Mouse (Mus musculus) liver, embryonic 14.5 days (tissue): Measurements from ENCODE around the gene Pole3. TPM values are rescaled to one million over a fixed set of nuclear protein-coding genes. Genes with fewer than 3 reads are reported as not detected.

ENCODE experiments used
- ATAC-seq: fragments of 200-750 bp; cut with Nextera tagmentation; 2 replicates; pipeline ENCODE4 v1.8.0; 2017; ENCODE audit warnings: moderate number of reproducible peaks, mild to moderate bottlenecking, moderate library complexity; ENCODE audit not compliant: insufficient read depth
- DNase-seq, 3 experiments: peaks; one replicate each; pipeline ENCODE4 v3.0.0-alpha.2; 2012 to 2013; ENCODE audit warnings: low read depth in 3 of 3, low spot score in 3 of 3
- H3K27ac ChIP-seq: fragments of 300-500 bp; sonication (generic); 2 replicates; pipeline ENCODE4 v1.5.1; 2014; ENCODE audit warnings: moderate library complexity, mild to moderate bottlenecking, control low read depth, inconsistent platforms
- H3K27me3 ChIP-seq: fragments of 300-500 bp; sonication (generic); 2 replicates; pipeline ENCODE4 v1.6.1; 2014; ENCODE audit warnings: mild to moderate bottlenecking, low read length, moderate library complexity; ENCODE audit not compliant: control insufficient read depth, insufficient read depth
- H3K36me3 ChIP-seq: fragments of 300-500 bp; sonication (generic); replicated peaks from 2 replicates; pipeline ENCODE4 v1.6.1; 2014; ENCODE audit warnings: low read depth; ENCODE audit not compliant: control insufficient read depth, insufficient read depth
- H3K4me1 ChIP-seq, 2 experiments: fragments of 200-500 bp in 1 of 2; fragments of 300-500 bp in 1 of 2; sonication (generic) in 1 of 2; replicated peaks; 2 replicates each; pipeline ENCODE4 v1.6.1; 2012 to 2014; ENCODE audit warnings: antibody characterized with exemption in 1 of 2, inconsistent platforms in 1 of 2, low read length in 1 of 2; ENCODE audit not compliant: control insufficient read depth in 2 of 2, insufficient read depth in 2 of 2
- H3K4me2 ChIP-seq: fragments of 300-500 bp; sonication (generic); 2 replicates; pipeline ENCODE4 v1.6.1; 2014; ENCODE audit warnings: low read depth, mild to moderate bottlenecking, control low read depth, moderate library complexity
- H3K4me3 ChIP-seq, 2 experiments: fragments of 200-500 bp in 1 of 2; fragments of 300-500 bp in 1 of 2; sonication (generic) in 1 of 2; 2 replicates each; pipeline ENCODE4 v1.5.1; 2012 to 2014; ENCODE audit warnings: low read depth in 2 of 2, low read length in 2 of 2, mild to moderate bottlenecking in 2 of 2, control low read depth in 1 of 2, inconsistent platforms in 1 of 2, moderate library complexity in 1 of 2; ENCODE audit not compliant: insufficient read depth in 1 of 2
- H3K9ac ChIP-seq: fragments of 300-500 bp; sonication (generic); replicated peaks from 2 replicates; pipeline ENCODE4 v1.6.1; 2014; ENCODE audit warnings: mild to moderate bottlenecking, control low read depth, moderate library complexity
- H3K9me3 ChIP-seq: fragments of 300-500 bp; sonication (generic); 2 replicates; pipeline ENCODE4 v1.6.1; 2016; ENCODE audit warnings: low read length, mixed read lengths; ENCODE audit not compliant: control insufficient read depth
- CTCF ChIP-seq: IDR thresholded peaks from 2 replicates; pipeline ENCODE4 v1.5.1; 2016; ENCODE audit warnings: antibody characterized with exemption, low read depth, control low read depth
- EP300 ChIP-seq: IDR thresholded peaks from 2 replicates; pipeline ENCODE4 v1.6.1; 2016; ENCODE audit warnings: antibody characterized with exemption, low read depth
- WGBS: fragments of 180-500 bp; shearing (Covaris S2); extraction: QIAGEN DNeasy Blood & Tissue Kit; methylation state at CpG from one replicate; pipeline ENCODE4 v1.1.7; 2014; ENCODE audit not compliant: insufficient replicate concordance; 5-methylcytosine and 5-hydroxymethylcytosine counted together
- polyA plus RNA-seq, 2 experiments: library from polyadenylated mRNA; depleted of rRNA in 1 of 2; stranded (reverse) in 1 of 2; unstranded in 1 of 2; fragments of >200 nt; fragmentation: Nextera tagmentation in 1 of 2; extraction: Ambion mirVana in 1 of 2; gene quantifications; 2 replicates each; pipeline versions ENCODE4 v1.2.1 to v1.2.3; 2012 to 2014

The Pole3 gene
- polyA plus RNA-seq, 2 experiments: 37.4 to 54.7 TPM

DNA sequence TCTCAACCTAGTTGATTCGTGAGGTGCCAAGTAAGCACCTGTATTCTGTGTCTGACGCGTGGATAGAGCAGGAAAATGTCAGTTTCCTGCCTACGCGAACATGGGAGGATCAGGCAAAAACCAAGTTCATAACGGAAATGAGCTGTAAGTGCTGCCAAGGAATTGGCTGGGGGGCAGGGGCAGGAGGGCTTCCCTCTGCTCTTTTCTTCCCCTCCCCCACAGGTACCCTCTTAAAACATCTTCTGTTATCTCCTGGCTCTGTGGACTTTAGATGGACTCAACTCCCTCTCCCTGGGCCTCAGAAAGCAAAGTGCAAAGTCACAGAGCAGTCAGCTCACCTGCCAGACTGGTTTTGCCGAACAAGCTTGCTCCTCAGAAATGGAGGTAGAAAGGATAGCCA is 21.9 kb downstream of the Pole3 start:
- Histone ChIP-seq H3K4me3 (peak overlapping the region in 1 of 2 experiments; percentile 73; a peak in 1 of 4 replicates), H3K9ac (no peak overlapping the region)

DNA sequence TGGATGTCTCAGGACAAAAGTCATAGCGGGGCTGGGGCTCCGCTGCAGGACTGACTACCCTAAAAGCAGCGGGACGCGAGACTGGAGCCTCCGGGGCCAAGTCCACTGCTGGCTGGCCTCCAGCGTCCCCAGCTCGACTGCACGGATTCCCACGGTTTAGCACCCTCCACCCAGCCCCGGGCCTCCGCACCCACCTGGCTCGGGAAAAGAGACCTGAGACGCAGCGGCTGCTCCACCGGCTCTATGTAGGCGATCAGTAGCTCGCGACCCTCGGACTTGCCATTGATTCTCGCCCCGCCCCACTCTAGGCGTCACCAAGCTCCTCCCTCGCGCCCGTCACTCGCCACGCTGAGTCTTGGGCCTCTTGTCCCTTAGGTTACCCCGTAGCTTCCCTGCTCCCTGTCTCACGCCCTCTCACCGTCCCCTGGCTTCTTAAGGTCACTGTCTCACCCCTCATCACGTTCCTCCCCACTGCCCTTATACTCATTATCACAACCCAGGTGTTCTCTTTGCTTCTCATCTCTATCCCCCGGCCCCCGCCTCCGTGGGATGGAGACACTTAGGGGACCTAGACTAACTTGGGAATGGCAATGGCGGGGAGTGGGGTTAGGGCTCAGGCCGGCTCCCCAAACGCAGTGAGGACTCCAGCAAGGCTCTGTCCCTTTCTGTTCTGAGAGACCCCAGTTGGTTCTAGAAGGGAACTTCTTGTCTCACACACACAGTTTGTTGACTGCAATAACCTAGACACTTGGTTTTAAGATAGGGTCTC is 22.7 kb downstream of the Pole3 start:
- no peaks in the 10 kb centered on the region for H3K27me3 ChIP-seq
- H3K4me1 ChIP-seq: peaks cover 2 to 22% of the 10 kb centered on the region in 2 experiments; a peak in 3 of 4 replicates
- peak overlapping the region; percentile 76 for H3K4me2 ChIP-seq
- no peaks in the 10 kb centered on the region for H3K9me3 ChIP-seq
- H3K4me3 ChIP-seq: peak overlapping the region; percentile 73 to 90
- ATAC-seq (peak; percentile 79), DNase-seq (peak; percentile 73 to 91 (median 79))
- H3K9ac ChIP-seq: peak overlapping the region; percentile 70
- peaks cover under 1% of the 10 kb centered on the region for H3K36me3 ChIP-seq
- 1% methylated on average over 38 of the region's 38 CpGs for whole genome bisulfite sequencing
- TF ChIP-seq CTCF (no peak), EP300 (no peak)
- peak overlapping the region; percentile 3 for H3K27ac ChIP-seq

More for the DNA sequence above, 21.9 kb downstream of the Pole3 start:
- H3K9me3 ChIP-seq: no peaks in the 10 kb centered on the region
- H3K27me3 ChIP-seq: no peaks in the 10 kb centered on the region
- H3K27ac ChIP-seq: peak overlapping the region; percentile 16; the same call in 1 of the 2 replicates
- peak overlapping the region; percentile 76 for H3K4me2 ChIP-seq
- no peak for TF ChIP-seq CTCF
- TF ChIP-seq EP300: no peak
- 52% methylated on average over 7 of the region's 7 CpGs for WGBS
- DNase-seq (no peak), ATAC-seq (no peak)
- H3K4me1 ChIP-seq: peaks cover 2 to 22% of the 10 kb centered on the region in 2 experiments; a peak in 3 of 4 replicates
- peaks cover 9% of the 10 kb centered on the region for H3K36me3 ChIP-seq

DNA sequence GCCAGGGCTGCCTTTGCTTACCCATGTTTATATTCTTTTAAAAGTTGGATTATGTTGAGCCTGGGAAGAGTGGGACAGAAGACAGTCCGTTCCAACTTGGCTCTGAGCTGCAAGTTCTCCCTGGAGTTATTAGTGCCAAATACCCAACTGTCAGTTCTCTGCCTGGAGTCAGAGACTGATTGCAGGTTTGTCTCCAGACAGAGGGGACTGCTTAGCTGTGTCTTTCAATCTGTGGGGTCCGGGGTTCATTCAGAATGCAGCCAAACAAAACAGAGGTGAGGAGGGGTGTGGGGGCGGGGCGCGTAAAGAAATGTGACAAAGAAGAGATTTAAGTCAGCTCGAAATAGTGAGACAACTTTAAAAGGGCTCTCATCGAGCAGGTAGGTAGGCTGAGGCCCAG is 23.3 kb downstream of the Pole3 start:
- no peak overlapping the region for H3K27ac ChIP-seq
- ATAC-seq: no peak
- 4% methylated on average over 7 of the region's 7 CpGs for WGBS
- no peaks in the 10 kb centered on the region for H3K27me3 ChIP-seq
- peak overlapping the region; percentile 70 for H3K9ac ChIP-seq
- peaks cover 2 to 22% of the 10 kb centered on the region in 2 experiments; a peak in 3 of 4 replicates for H3K4me1 ChIP-seq
- DNase-seq: no peak
- H3K9me3 ChIP-seq: no peaks in the 10 kb centered on the region
- peak overlapping the region; percentile 73 to 90 for H3K4me3 ChIP-seq
- no peaks in the 10 kb centered on the region; the same call in 1 of the 2 replicates for H3K36me3 ChIP-seq
- peak overlapping the region; percentile 76 for H3K4me2 ChIP-seq
- TF ChIP-seq CTCF (no peak), EP300 (no peak)

DNA sequence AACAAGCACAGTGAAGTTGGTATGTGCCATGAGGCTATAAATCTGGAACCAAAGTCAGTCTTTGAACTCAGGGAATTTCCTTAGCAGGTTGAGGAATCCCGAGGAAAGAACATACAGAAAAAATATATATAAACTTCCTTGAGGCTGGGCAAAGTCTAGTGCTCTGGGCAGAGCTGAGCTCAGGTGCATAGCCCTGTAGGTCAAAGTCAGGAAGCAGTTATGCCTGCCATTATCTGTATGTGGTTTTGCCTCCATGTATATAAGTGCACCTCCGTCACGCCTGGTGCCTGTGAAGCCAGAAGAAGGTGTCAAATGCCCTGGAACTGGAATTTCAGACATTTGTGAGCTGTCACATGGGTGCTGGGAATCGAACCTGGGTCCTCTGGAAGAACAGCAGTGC is 24.1 kb downstream of the Pole3 start:
- Histone ChIP-seq H3K9ac (no peak overlapping the region), H3K4me3 (no peak overlapping the region), H3K4me1 (peaks cover 2 to 20% of the 10 kb centered on the region in 2 experiments; a peak in 3 of 4 replicates), H3K9me3 (no peaks in the 10 kb centered on the region), H3K4me2 (peak overlapping the region; percentile 76; the same call in 1 of the 2 replicates), H3K36me3 (no peaks in the 10 kb centered on the region; the same call in 1 of the 2 replicates), H3K27ac (no peak overlapping the region), H3K27me3 (no peaks in the 10 kb centered on the region)
- no peak for TF ChIP-seq EP300
- no peak for TF ChIP-seq CTCF
- DNase-seq (no peak), ATAC-seq (no peak)
- WGBS: 56% methylated on average over 4 of the region's 4 CpGs

DNA sequence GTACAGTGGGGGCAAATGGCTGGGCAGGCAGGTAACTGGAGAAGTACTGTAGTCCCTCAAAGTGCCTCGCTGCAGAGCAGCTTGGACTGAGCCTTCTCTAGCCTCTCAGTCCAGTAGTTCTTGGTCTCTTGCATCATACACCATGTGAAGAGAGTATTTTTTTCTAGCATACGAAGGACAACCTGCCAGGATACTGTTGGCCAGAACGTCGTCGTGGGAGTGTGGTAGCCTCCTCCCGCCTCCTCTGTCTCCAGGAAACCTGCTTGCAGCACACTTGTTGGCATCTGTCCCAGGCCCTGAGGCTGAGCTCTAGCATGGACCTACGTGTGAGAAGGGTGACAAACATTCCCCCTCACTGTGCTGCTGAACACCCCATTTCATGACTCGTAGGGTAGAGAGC is 28.1 kb downstream of the Pole3 start:
- WGBS: 60% methylated on average over 8 of the region's 8 CpGs
- peaks cover 2 to 6% of the 10 kb centered on the region in 2 experiments; a peak in 2 of 4 replicates for H3K4me1 ChIP-seq
- ATAC-seq: no peak

More for the DNA sequence above, 28.1 kb downstream of the Pole3 start:
- no peaks in the 10 kb centered on the region for H3K27me3 ChIP-seq
- H3K27ac ChIP-seq: no peak overlapping the region
- no peaks in the 10 kb centered on the region; the same call in 1 of the 2 replicates for H3K36me3 ChIP-seq
- DNase-seq: no peak
- no peak overlapping the region for H3K9ac ChIP-seq
- no peak overlapping the region for H3K4me2 ChIP-seq
- H3K9me3 ChIP-seq: no peaks in the 10 kb centered on the region
- H3K4me3 ChIP-seq: no peak overlapping the region
- TF ChIP-seq EP300 (no peak), CTCF (no peak)
